Mouse (Mus musculus): ENCODE results near the gene Cbfa2t3. TPM values are rescaled to one million over a fixed set of nuclear protein-coding genes. Genes with fewer than 3 reads are reported as not detected.

Cbfa2t3 gene
- total RNA-seq (2021), result 13.6 and 14.9 TPM in 2 replicates
- long read RNA-seq, experiment 1, transcript Cbfa2t3-201 (11 exons, 3,161 nt), result major isoform, 7 of 15 reads
- long read RNA-seq, experiment 1, partial matches to known transcripts, result 3 of 15 reads
- long read RNA-seq, experiment 1, other reads (novel, unspliced or antisense), result 2 of 15 reads
- long read RNA-seq, experiment 2, partial matches to known transcripts, result 5 of 17 reads
- long read RNA-seq, experiment 2, other reads (novel, unspliced or antisense), result 7 of 17 reads

DNA sequence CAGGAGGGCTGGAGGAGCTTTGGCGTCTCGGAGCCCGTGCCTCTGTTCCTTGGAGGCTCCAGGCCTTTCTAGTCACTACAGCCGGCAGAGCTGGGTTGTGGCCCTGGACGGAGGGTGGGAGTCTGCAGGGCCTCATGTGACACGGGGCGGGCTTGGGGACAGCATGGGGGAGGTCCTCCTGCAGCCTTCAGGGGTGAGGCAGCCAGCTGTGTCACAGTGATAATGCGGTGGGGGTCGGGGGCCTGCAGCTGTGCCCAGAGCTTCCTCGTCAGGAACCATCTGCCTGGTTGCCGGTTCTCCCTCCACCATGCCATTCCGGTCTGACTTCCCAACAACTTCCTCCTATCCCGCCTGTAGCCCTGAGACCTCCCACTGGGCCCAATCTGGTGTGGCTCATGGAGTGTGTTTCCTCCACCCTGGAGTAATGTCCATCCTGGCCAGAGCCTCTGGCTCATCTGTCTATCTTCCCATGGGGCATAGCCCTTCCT is at the start of gene Cbfa2t3:
TSS of gene Cbfa2t3 (minus strand) at position 105 of the 488 bp plus-strand sequence.
- peak; percentile 50 for DNase-seq

DNA sequence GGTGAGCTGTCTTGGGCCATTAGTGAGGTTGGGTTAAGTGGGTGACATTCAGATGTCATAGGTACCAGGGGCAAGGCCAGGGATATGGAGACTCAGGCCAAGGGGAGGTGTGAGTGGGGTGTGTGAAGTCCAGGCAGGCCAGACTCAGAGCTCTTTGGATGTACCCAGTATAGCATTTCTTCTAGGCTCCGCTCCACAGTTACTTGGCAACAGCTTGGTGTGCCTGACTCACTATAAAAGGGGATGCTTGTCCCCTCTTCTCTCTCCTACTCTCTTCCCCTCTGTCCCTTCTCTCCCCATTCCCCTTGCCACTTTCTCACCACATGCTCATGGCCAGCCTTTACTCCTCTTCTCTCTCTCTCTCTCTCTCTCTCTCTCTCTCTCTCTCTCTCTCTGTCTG is 48.9 kb upstream of the Cbfa2t3 start:
- no peak for DNase-seq

DNA sequence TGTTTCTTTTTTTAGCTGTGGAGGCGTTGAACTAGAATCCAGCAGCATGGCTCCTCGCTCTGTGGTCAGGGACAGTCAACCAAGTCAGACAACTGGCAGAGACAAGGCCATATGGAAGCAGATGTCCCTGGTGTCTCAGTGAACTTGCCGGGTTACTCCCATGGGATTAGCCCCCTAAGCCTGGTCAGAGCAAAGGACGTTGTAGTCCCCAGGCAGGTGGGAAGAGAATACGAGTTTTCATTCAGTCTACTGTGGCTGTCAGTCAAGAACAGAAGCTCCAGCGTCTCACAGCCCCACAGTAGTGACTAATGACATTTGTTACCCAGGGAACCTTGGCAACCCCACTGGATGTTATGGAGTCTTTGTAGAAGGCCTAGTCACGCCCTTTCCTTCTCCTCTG is 47.5 kb upstream of the Cbfa2t3 start:
- no peak for DNase-seq

- DNase-seq, result no peak
Measured at GRCm38 (mm10) chr8:122745750-122746275, 46.9 kb upstream of the Cbfa2t3 start.

DNA sequence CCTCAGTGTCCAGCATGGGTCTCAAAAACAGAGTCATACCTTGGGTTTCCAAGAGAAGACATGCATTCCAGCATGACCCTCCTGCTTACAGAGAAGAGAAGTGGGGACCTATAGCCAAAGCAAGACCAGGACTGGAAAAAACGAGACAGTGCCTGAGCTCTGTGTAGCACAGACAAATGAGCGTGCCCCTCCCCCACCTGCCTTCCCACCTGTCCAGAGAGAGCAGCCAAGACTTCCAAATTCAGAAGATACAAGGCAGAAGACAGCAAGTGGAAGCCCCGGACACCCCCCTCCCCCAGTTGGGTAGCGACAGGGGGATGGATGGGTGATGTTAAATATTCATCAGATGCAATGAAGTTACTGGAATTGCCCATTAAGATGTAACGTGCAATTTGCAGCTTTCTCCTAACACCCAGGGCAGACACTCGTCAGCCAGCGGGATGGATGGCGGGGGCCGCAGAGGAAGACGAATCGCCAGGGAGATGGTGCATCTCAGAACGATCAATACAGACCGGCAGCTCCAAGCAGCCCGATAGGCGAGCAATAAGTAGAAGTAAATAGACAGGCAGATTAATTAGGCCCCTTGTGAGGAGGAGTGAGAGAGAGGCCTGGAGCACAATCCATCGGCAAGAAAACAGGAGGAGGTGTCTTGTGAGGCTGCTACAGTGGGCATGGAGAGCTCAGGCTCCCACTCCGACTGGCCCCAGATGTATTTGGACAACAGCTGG is 46.3 kb upstream of the Cbfa2t3 start:
- DNase-seq, result no peak

DNA sequence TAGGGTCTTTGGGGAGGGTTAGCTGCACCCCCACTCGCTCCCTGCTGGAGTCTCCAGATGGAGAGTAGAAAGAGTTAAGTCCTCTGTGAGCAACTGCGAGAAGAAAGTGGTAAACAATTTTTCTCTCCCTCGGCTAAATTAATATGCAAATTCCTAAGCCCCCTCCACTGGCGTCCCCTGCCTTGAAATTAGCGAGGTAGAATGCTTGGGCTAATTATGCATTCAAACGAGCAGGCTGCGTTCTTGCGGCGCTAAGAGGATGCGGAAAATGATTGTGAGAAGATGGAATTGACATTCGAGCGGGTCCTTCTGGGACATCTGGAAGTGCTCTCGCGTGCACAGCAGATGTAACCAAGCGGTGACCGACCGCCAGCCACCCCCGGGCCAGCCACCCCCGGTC is 43.6 kb upstream of the Cbfa2t3 start:
- no peak for DNase-seq

- DNase-seq, result peak; percentile 49
Measured at GRCm38 (mm10) chr8:122739102-122739725, 40.3 kb upstream of the Cbfa2t3 start.

- no peak for DNase-seq
Measured at GRCm38 (mm10) chr8:122737886-122738285, 39.0 kb upstream of the Cbfa2t3 start.

DNA sequence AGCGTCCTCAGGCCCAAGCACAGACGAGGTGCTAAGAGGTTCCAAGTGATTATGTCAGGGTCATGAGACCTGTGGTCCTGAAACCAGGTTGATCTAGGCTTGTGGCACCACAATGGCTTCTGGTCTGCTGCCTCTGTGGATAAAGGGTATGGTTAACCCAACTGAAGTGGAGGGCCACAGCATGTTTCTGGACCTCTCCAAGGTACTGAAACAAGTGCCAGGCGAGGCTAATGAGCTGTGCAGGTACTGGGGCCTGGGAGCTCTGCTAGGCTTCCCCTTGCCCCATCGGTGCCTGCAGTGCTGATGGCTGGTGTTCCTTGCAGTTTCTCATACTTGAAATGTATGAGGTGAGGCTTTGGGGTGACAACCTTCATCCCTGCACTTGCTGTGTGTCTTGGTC is 38.2 kb upstream of the Cbfa2t3 start:
- peak; percentile 32 for DNase-seq

DNA sequence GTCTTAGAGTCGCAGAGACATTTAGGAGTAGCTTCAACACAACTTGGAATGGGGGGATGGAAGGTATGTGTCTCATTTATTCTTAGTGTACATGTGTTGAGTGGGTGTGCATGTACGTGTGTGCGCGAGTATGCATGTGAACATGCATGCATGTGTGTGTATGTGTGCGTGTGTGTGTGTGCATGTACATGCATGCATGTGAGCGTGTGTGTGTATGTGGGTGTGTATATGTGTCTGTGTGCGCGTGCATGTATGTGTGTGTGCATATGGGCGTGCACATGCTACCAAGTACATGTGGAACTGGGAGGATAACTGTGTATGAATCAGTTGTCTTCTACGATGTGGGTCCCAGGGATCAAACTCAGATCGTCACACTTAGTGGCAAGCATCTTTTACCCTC is 37.7 kb upstream of the Cbfa2t3 start:
- no peak for DNase-seq

- DNase-seq, result no peak
Measured at GRCm38 (mm10) chr8:122735542-122736473, 36.9 kb upstream of the Cbfa2t3 start.

- DNase-seq, result no peak
Measured at GRCm38 (mm10) chr8:122735110-122735509, 36.2 kb upstream of the Cbfa2t3 start.

GRCm38 (mm10) chr8:122728630-122729029 is 29.7 kb upstream of the Cbfa2t3 start:
- DNase-seq, result no peak

DNA sequence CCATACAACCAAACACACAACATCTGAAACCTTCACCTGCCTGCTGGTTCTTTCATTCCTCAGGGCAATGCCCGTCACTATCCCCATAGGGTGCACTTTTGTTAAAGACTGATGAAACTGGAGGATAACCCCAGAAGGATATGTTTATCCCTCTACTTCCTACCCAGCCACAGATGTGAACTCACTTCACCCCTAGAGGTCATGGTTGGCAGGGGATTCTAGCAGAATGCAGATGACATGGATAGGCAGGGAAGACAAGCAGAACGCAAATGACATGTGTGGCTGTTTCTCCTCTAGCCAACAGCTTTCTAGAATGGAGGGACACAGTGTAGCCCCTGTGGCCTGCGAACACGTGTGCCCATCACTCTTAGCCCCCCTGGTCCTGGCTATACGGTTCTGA is 28.5 kb upstream of the Cbfa2t3 start:
- no peak for DNase-seq

DNA sequence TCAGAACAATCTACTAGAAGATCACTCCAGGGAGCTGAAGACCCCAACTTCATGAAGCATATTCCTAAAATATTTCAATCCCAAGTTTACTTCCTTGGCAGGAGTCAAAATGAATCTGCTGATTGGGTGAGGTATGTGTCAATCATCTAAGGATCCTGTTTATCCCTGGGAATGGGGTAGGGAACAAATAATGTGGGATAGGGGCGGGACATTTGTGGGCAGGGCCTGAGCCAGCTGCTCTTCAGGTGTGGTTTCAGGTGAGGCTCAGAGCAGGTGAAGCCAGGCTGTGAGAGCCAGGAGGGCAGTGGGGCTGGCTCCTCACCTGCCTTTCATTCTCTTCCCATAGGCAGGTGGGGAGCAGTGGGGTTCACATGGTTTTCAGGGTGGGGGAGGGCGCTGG is 27.9 kb upstream of the Cbfa2t3 start:
- no peak for DNase-seq

GRCm38 (mm10) chr8:122725187-122725586 is 26.3 kb upstream of the Cbfa2t3 start:
- no peak for DNase-seq

GRCm38 (mm10) chr8:122720811-122721640 is 22.1 kb upstream of the Cbfa2t3 start:
- peak; percentile 23 for DNase-seq

GRCm38 (mm10) chr8:122720070-122720729 is 21.3 kb upstream of the Cbfa2t3 start:
- peak; percentile 49 for DNase-seq

DNA sequence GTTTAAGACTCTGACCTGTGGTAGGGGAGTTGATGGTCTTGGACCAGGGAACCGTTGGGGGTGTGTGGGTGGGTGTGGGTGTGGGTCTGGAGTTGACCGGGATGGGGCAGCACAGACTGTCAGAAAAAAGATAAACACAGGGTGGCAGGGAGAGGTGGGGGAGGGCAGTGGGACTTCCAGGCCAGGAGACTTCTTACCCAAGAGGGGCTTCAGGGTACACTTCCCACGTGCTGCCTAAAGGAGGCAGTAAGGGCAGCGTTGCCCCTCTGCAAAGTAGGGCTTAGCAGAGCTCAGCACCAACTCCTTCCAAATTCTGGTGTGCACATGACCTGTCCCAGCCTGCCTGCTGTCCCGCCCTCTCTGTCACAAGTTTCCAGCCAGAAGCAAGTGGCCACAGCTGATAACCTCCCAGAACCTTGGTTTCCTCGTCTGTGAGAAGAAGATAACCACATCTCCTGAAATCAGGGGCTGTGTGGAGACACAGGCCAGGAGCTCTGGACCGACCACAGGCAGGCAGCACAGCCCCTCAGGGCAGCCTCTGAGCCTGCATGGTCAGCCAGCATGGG is 20.7 kb upstream of the Cbfa2t3 start:
- DNase-seq, result peak; percentile 19
